ENCODE assay signal across 18 mouse cellular contexts in genomic region chr17:82664352-82664751, GRCm38 (mm10).
"Had no signal": no experiment of that assay in that cellular context is flagged by ENCODE, and none has a peak within 500 bp of the region (broad histone marks: within the 10 kb centered on the region; RNA-seq: fewer than 3 reads in every experiment).

No protein-coding gene starts in this region.

- H3K4me2 ChIP-seq: lung, embryonic 14.5 days; midbrain, embryonic 12.5 days; neural tube, embryonic 13.5 days; neural tube, embryonic 15.5 days had no signal

- H3K9me3 ChIP-seq: midbrain, embryonic 10.5 days; midbrain, embryonic 12.5 days; neural tube, embryonic 13.5 days; neural tube, embryonic 15.5 days had no signal

- H3K36me3 ChIP-seq: midbrain, embryonic 10.5 days; midbrain, embryonic 12.5 days; neural tube, embryonic 13.5 days; neural tube, embryonic 15.5 days had no signal

- H3K4me3 ChIP-seq: midbrain, embryonic 10.5 days; midbrain, embryonic 12.5 days; myocyte; neural tube, embryonic 13.5 days; neural tube, embryonic 15.5 days had no signal

- H3K27ac ChIP-seq: midbrain, embryonic 10.5 days; midbrain, embryonic 12.5 days; neural tube, embryonic 13.5 days; neural tube, embryonic 15.5 days had no signal

- DNase-seq: lung, adult 18-20 months; lung, embryonic 14.5 days; lung, postnatal 10 days; lung, postnatal 4 days; retina, postnatal 1 day; right cerebral cortex, adult 18-20 months; right cerebral cortex, postnatal 25 days; right cerebral cortex, postnatal 4 days; spleen, adult 18-20 months; thymus, adult 18-20 months; thymus, postnatal 14 days; thymus, postnatal 36 days had no signal

- H3K4me1 ChIP-seq: midbrain, embryonic 10.5 days; midbrain, embryonic 12.5 days; neural tube, embryonic 13.5 days; neural tube, embryonic 15.5 days had no signal

- ATAC-seq: midbrain, embryonic 16.5 days had no signal

- H3K9ac ChIP-seq: lung, embryonic 14.5 days; midbrain, embryonic 12.5 days; neural tube, embryonic 13.5 days; neural tube, embryonic 15.5 days had no signal

- H3K27me3 ChIP-seq: midbrain, embryonic 12.5 days; neural tube, embryonic 13.5 days; neural tube, embryonic 15.5 days had no signal
